Mouse (Mus musculus): Measurements from ENCODE around the gene Prmt3.

The Prmt3 gene

DNA sequence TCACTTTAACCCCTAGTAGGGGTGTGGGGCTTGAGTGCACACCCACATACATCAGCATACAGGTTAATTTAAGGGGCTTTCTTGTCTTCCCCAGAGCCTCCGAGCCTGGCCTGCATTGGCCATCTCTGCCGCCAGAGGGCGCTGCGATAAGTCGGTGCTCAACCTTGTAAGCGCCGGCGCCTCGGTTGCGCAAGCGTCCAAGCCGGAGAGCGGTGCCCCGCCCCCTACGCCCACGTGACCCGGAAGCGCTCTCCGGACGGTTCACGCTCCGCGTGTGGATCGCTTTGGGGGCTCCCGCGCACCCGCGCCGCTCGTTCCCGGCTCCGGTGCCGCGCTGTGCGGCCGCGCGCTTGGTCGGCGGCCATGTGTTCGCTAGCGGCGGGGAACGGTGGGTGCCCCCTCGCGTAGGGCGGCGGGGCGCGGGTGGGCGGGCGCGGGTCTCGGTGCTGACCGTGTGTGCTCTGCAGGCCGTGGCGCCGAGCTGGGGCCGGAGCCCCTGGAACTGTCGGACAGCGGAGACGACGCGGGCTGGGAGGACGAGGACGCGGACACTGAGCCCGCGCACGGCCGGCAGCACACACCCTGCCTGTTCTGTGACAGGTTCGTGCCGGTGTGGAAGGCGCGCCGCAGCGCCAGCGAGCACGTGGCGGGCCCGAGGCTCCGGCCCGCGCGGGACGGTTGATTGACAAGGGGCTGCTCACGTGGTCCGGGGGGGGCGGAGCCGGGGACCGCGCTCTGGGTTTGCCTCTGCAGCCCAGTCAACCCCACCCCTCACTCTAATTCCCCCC is at the start of gene Prmt3:
TSS of gene Prmt3 (plus strand) at position 233 of the 788 bp plus-strand sequence.
- peak; percentile 97 for DNase-seq (ENCODE audit: low read depth, low spot score)

DNA sequence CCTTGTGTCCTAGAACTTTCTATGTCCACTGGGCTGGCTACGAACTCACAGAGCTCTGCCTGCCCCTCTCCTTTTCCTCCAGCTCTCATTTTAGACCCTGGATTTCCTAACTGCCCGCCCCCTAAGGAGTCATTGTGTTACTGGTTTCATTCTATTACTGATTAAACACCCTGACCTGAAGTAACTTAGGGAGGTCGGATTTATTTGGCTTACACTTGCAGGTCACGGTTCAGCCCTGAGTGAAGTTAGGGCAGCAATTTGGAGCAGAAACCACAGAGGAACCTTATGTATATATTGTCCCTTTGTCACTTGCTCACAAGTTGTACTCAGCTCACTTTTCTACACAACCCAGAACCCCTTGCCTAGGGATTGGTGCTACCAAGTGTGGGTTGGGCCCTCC is 43.8 kb upstream of the Prmt3 start:
- DNase-seq (ENCODE audit: low read depth, low spot score) = no peak

DNA sequence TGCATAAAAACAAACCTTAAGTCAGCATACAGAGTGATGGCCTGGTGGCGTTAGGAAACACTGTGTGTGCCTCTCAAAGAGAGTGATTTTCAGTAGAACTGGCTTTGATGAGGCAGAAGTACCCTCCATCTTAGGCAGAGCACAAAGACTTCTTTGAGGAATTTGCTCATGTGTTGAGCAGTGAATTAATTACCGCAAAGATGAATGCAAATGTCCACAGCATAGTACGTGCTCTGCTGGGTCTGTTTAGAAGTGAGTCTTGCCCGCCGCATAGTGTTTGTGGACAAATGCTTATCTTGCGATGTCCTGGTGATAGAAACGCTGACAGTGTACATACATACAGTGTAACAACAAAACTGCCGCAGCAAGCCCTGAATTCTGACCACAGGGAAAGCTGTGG is 38.7 kb upstream of the Prmt3 start:
- no peak for DNase-seq (ENCODE audit: low read depth, low spot score)

DNA sequence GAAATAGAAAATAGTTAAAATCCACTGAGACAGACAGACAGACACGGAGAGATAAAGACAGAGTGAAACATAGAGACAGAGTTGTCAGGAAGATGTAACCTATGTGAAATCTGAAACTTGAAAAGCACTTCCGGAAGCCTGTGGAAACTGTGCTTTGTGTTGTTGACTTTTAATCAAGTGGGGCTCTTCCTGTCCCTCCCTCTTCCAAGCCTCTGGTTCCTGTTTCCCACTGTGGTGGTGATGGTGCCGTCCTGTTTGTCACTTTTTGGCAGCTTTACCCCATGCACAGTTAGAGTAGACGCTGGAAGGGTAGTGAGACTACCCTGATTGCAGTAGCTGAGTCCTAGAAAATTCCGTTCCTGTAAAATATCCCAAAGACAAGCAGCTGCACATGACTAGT is 36.7 kb upstream of the Prmt3 start:
- DNase-seq (ENCODE audit: low read depth, low spot score) = no peak

GRCm38 (mm10) chr7:49741923-49742322 is 36.2 kb upstream of the Prmt3 start:
- DNase-seq (ENCODE audit: low read depth, low spot score) = no peak

GRCm38 (mm10) chr7:49751148-49751547 is 27.0 kb upstream of the Prmt3 start:
- peak; percentile 50 for DNase-seq (ENCODE audit: low read depth, low spot score)

DNA sequence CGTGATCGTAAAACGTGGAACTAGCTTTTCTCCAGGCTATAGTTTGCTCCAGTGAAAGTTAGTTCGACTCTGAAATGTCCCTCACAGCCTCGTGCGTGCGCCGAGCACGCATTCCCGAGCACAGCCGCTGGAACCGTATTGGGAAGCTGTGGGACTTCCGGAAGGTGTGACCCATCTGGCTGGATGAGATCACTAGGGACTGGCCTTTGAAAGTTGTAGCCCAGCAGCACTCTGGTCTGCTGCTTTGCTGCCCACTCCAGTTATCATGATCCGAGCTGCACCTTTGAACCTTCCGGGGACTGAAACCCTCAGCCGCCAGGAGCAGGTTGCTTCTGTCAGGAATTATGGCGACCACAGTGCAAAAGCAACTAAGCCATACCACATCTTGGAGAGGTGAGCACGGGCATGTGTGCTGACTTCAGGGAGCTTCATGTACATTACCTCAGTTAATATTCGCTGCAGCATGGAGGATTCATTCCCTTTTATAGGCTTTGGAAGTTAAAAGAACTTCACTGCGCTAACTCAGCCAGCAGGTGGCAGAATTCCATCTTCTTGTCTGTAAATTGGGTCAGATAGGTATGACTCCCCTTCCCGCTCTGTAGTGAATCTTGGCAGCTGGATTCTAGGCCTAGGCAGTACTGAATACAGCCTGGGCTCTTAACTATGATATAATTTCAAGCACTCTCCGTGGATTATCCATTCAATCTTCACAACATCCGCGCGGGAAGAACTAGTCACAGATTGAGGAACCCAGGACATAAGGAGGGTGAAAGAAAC is 25.2 kb upstream of the Prmt3 start:
- DNase-seq (ENCODE audit: low read depth, low spot score) = peak; percentile 62

DNA sequence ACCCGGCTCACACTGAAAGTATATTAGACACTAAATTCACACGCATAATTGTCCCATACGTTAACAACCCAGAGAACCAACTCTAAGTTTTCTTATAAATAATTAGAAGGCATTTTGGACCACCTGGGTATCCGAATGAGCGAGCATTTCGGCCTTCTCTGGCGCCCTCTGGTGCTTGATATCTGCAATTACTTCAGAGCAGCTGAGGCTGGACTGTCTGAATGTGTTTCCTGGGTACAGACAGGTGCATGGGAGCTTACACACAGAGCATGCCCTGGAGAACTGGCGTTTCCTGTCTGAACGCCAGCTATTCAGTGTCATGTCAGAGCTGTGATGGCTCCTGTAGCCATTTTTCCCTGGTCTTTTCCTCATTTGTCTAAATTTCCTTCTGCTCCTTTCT is 23.4 kb upstream of the Prmt3 start:
- peak; percentile 51 for DNase-seq (ENCODE audit: low read depth, low spot score)

GRCm38 (mm10) chr7:49758934-49759571 is 19.1 kb upstream of the Prmt3 start, which contains the start of gene Htatip2:
Gene Htatip2, plus strand, starts transcription at chr7:49759115.
- no peak for DNase-seq (ENCODE audit: low read depth, low spot score)

- no peak for DNase-seq (ENCODE audit: low read depth, low spot score)
Measured at GRCm38 (mm10) chr7:49762605-49763004, 15.5 kb upstream of the Prmt3 start.

- DNase-seq (ENCODE audit: low read depth, low spot score) = no peak
Measured at GRCm38 (mm10) chr7:49764011-49764716, 14.0 kb upstream of the Prmt3 start.

DNA sequence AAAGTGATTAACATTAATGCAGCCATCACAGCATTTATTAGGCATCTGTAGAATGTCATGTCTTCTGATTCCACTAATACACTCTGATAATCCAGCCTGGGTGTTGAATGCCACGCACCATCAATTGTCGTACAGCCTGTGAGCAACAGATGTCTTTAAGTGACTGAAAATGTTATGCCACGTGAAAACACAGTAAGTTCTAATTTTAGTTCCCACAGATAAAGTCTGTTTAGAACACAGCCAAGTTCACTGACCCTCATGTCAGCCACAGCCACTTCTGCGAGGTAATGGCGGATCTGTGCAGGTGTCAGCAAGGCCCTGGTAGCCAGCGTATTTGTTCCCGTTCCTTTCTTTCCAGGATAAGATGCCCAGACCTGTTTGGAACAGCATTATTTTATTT is 12.0 kb upstream of the Prmt3 start:
- no peak for DNase-seq (ENCODE audit: low read depth, low spot score)

GRCm38 (mm10) chr7:49768509-49768908 is 9.6 kb upstream of the Prmt3 start:
- DNase-seq (ENCODE audit: low read depth, low spot score) = no peak

DNA sequence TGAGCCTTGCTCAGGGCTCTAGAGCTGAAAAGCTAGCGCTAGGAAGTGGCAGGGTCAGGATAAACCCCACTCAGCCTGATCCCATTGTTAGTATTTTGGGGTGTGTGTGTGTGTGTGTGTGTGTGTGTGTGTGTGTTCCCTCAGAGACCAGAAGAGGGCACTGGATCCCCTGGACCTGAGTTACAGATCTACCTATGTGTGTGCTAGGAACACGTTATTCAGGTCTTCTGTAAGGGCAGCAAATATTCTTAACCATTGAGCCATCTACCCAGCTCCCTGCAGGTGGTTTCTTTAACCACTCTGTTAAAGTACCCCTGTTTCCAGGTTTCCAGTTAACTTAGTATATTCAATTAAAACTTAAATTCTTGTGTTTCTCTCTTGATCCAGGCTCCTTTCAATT is 3.8 kb upstream of the Prmt3 start:
- no peak for DNase-seq (ENCODE audit: low read depth, low spot score)

GRCm38 (mm10) chr7:49777585-49777984 is 561 bp upstream of the Prmt3 start:
- no peak for DNase-seq (ENCODE audit: low read depth, low spot score)

GRCm38 (mm10) chr7:49778904-49779615 is 914 bp downstream of the Prmt3 start:
- DNase-seq (ENCODE audit: low read depth, low spot score) = no peak

GRCm38 (mm10) chr7:49783017-49783416 is 4.9 kb downstream of the Prmt3 start:
- DNase-seq (ENCODE audit: low read depth, low spot score) = no peak

DNA sequence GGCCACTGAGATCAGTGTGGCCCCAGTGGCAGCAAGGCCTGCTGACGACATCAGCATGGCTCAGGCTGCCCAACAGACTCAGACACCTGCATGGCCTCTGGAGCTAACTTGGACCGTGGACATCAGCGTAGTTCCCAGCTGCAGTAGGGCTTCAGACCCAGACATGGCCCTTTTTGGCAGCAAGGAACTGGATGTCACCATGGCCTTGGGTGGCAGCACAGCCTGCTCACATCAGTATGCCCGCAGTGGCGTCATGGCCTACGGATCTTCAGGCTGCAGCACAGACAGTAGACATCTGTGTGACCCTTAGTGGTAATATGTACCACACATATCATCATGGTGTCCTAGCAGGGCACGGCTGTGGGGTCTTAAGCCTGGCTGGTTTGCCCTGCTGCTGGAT is 7.0 kb downstream of the Prmt3 start:
- DNase-seq (ENCODE audit: low read depth, low spot score) = no peak

DNA sequence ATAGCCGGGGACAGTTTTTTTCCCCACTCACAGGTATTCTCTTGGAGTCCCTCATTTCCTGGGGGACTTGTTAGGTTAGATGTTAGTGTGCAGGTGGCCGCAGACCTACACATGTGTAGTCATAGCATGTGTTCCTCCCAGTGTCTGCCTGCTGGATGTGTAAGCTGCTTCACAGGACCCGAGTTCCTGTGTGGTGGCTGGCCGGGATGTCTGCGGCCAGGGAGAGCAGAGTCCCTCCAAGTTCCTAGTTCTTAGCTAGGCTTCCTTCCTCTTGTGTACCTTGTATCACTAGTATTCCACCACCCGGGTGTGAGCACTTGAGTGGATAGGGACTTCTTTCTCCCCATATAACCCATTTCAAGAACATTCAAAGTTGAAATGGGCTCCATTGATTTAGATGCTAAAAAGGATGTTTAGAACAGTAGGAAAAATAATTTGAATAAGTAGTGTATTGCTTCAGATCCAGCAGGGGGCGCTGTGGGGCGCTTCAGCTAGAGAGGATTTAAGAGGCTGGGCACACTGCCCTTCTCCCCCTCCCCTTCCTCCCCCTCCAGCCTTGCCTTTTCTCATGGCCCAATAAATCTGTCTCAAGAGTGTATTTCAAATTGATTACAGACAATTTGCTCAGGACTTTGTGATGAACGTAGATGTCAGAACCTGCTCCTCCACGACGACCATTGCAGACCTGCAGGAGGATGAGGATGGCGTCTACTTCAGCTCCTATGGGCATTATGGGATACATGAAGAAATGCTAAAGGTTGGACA is 8.7 kb downstream of the Prmt3 start:
- DNase-seq (ENCODE audit: low read depth, low spot score) = peak; percentile 72

- no peak for DNase-seq (ENCODE audit: low read depth, low spot score)
Measured at GRCm38 (mm10) chr7:49787383-49787645, 9.2 kb downstream of the Prmt3 start.

DNA sequence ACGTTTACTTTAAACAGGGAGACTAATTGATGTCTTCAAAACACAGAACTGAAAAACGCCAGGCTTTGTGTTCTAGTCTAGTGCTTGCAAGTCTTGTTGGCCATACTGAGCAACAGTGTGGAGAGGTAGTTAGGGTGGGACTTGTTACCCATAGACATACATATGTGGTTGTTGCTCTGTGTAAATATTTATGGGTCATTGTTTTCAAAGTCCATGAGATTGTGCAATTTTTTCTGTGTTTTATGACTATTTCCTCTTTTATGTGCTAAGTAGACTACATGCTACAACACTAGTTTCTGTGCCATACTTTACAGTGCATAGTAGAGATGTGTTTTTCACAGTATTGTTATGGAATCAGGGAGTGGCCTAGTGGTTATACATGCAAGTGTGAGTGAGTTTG is 16.2 kb downstream of the Prmt3 start:
- no peak for DNase-seq (ENCODE audit: low read depth, low spot score)

All from forelimb bud, embryonic 11.5 days (tissue).